Mouse (Mus musculus) testis, adult 2 months (tissue): ENCODE measurements around the gene Abcg8.

Source experiments
- CTCF ChIP-seq: fragments of 200-500 bp; IDR thresholded peaks from 2 replicates; pipeline ENCODE4 v1.5.1; 2012; ENCODE audit warnings: low read depth, mild to moderate bottlenecking, inconsistent platforms, low read length, moderate library complexity; ENCODE audit not compliant: control insufficient read depth, insufficient read depth, insufficient replicate concordance
- POLR2A ChIP-seq: fragments of 200-500 bp; IDR thresholded peaks from 2 replicates; pipeline ENCODE4 v1.6.1; 2012; ENCODE audit warnings: low read depth, mild to moderate bottlenecking, inconsistent platforms, low read length, moderate library complexity; ENCODE audit not compliant: control insufficient read depth

DNA sequence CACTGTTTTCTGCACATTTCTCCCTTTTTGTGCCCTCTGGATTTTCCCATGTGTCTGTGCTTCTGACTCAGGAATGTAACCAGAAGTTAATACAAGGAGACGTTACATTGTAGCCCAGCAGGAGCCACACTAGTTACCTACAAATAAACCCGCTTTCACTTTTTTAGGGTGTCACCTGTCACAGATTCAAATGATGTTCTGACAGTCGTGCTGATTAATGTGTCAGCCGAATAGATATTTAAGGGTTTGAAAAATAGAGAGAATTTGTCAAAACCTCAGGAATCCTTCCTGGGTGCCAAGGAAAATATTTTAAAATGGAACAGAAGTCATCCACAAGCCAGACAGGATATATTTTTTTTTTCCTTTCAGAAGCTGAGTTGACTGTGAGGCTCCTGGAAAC is 9.2 kb downstream of the Abcg8 start:
- TF ChIP-seq CTCF (no peak), POLR2A (no peak)
